Mouse (Mus musculus) liver, embryonic 14.5 days (tissue): ENCODE measurements at regions not wholly inside any gene's neighbourhood (a gene's known extent, or its start where the extent isn't known, plus 50 kb on each side); places are given as distances from the start of the nearest gene placed in this dataset.

Experiments
- ATAC-seq: fragments of 200-750 bp; cut with Nextera tagmentation; 2 replicates; pipeline ENCODE4 v1.8.0; 2017; ENCODE audit warnings: moderate number of reproducible peaks, mild to moderate bottlenecking, moderate library complexity; ENCODE audit not compliant: insufficient read depth
- DNase-seq, 3 experiments: peaks; one replicate each; pipeline ENCODE4 v3.0.0-alpha.2; 2012 to 2013; ENCODE audit warnings: low read depth in 3 of 3, low spot score in 3 of 3
- H3K27ac ChIP-seq: fragments of 300-500 bp; sonication (generic); 2 replicates; pipeline ENCODE4 v1.5.1; 2014; ENCODE audit warnings: moderate library complexity, mild to moderate bottlenecking, control low read depth, inconsistent platforms
- H3K27me3 ChIP-seq: fragments of 300-500 bp; sonication (generic); 2 replicates; pipeline ENCODE4 v1.6.1; 2014; ENCODE audit warnings: mild to moderate bottlenecking, low read length, moderate library complexity; ENCODE audit not compliant: control insufficient read depth, insufficient read depth
- H3K36me3 ChIP-seq: fragments of 300-500 bp; sonication (generic); replicated peaks from 2 replicates; pipeline ENCODE4 v1.6.1; 2014; ENCODE audit warnings: low read depth; ENCODE audit not compliant: control insufficient read depth, insufficient read depth
- H3K4me1 ChIP-seq, 2 experiments: fragments of 200-500 bp in 1 of 2; fragments of 300-500 bp in 1 of 2; sonication (generic) in 1 of 2; replicated peaks; 2 replicates each; pipeline ENCODE4 v1.6.1; 2012 to 2014; ENCODE audit warnings: antibody characterized with exemption in 1 of 2, inconsistent platforms in 1 of 2, low read length in 1 of 2; ENCODE audit not compliant: control insufficient read depth in 2 of 2, insufficient read depth in 2 of 2
- H3K4me2 ChIP-seq: fragments of 300-500 bp; sonication (generic); 2 replicates; pipeline ENCODE4 v1.6.1; 2014; ENCODE audit warnings: low read depth, mild to moderate bottlenecking, control low read depth, moderate library complexity
- H3K4me3 ChIP-seq, 2 experiments: fragments of 200-500 bp in 1 of 2; fragments of 300-500 bp in 1 of 2; sonication (generic) in 1 of 2; 2 replicates each; pipeline ENCODE4 v1.5.1; 2012 to 2014; ENCODE audit warnings: low read depth in 2 of 2, low read length in 2 of 2, mild to moderate bottlenecking in 2 of 2, control low read depth in 1 of 2, inconsistent platforms in 1 of 2, moderate library complexity in 1 of 2; ENCODE audit not compliant: insufficient read depth in 1 of 2
- H3K9ac ChIP-seq: fragments of 300-500 bp; sonication (generic); replicated peaks from 2 replicates; pipeline ENCODE4 v1.6.1; 2014; ENCODE audit warnings: mild to moderate bottlenecking, control low read depth, moderate library complexity
- H3K9me3 ChIP-seq: fragments of 300-500 bp; sonication (generic); 2 replicates; pipeline ENCODE4 v1.6.1; 2016; ENCODE audit warnings: low read length, mixed read lengths; ENCODE audit not compliant: control insufficient read depth
- CTCF ChIP-seq: IDR thresholded peaks from 2 replicates; pipeline ENCODE4 v1.5.1; 2016; ENCODE audit warnings: antibody characterized with exemption, low read depth, control low read depth
- EP300 ChIP-seq: IDR thresholded peaks from 2 replicates; pipeline ENCODE4 v1.6.1; 2016; ENCODE audit warnings: antibody characterized with exemption, low read depth
- WGBS: fragments of 180-500 bp; shearing (Covaris S2); extraction: QIAGEN DNeasy Blood & Tissue Kit; methylation state at CpG from one replicate; pipeline ENCODE4 v1.1.7; 2014; ENCODE audit not compliant: insufficient replicate concordance; 5-methylcytosine and 5-hydroxymethylcytosine counted together

DNA sequence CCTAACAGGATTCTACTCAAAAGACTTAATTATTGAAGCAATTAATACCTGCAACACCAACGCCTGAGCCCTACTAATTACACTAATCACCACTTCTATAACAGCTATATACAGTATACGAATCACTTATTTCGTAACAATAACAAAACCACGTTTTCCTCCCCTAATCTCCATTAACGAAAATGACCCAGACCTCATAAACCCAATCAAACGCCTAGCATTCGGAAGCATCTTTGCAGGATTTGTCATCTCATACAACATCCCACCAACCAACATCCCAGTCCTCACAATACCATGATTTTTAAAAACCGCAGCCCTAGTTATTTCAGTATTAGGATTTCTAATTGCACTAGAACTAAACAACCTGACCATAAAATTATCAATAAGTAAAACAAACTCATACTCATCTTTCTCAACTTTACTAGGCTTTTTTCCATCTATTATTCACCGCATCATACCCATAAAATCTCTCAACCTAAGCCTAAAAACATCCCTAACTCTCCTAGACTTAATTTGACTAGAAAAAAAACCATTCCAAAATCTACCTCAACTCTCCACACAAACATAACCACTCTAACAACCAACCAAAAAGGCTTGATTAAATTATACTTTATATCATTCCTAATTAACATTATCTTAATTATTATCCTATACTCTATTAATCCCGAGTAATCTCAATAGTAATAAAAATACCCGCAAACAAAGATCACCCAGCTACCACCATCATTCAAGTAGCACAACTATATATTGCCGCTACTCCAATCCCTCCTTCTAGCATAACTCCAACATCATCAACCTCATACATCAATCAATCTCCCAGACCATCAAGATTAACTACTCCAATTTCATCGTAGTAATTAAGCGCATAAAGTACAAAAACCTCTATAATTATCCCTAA, 830.9 kb upstream of the Tyrp1 start:
- Histone ChIP-seq H3K4me2 (no peak overlapping the region), H3K27me3 (no peaks in the 10 kb centered on the region), H3K4me3 (no peak overlapping the region), H3K27ac (no peak overlapping the region), H3K9ac (no peak overlapping the region), H3K4me1 (no peaks in the 10 kb centered on the region), H3K36me3 (no peaks in the 10 kb centered on the region), H3K9me3 (no peaks in the 10 kb centered on the region)
- no peak for DNase-seq
- ATAC-seq = peak; percentile 100
- WGBS = 74% methylated on average over 14 of the region's 14 CpGs
- TF ChIP-seq CTCF (no peak), EP300 (no peak)

GRCm38 (mm10) chr4:80003636-80004365, 830.1 kb upstream of the Tyrp1 start:
- ATAC-seq (peak; percentile 75), DNase-seq (no peak)
- Histone ChIP-seq H3K4me1 (no peaks in the 10 kb centered on the region), H3K4me3 (no peak overlapping the region), H3K9me3 (no peaks in the 10 kb centered on the region), H3K27ac (no peak overlapping the region), H3K4me2 (no peak overlapping the region), H3K9ac (no peak overlapping the region), H3K36me3 (no peaks in the 10 kb centered on the region), H3K27me3 (no peaks in the 10 kb centered on the region)
- TF ChIP-seq CTCF = no peak
- 68% methylated on average over 13 of the region's 13 CpGs for WGBS

DNA sequence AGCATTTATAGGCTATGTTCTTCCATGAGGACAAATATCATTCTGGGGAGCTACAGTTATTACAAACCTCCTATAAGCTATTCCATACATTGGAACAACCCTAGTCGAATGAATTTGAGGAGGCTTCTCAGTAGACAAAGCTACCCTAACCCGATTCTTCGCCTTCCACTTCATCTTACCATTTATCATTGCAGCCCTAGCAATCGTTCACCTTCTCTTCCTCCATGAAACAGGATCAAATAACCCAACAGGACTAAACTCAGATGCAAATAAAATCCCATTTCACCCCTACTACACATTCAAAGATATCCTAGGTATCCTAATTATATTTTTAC, 829.6 kb upstream of the Tyrp1 start:
- no peak for ATAC-seq
- Histone ChIP-seq H3K27me3 (no peaks in the 10 kb centered on the region), H3K4me2 (no peak overlapping the region), H3K4me1 (no peaks in the 10 kb centered on the region), H3K27ac (no peak overlapping the region), H3K36me3 (no peaks in the 10 kb centered on the region), H3K9me3 (no peaks in the 10 kb centered on the region), H3K4me3 (no peak overlapping the region), H3K9ac (no peak overlapping the region)
- TF ChIP-seq EP300 (no peak), CTCF (no peak)
- no peak for DNase-seq
- 64% methylated on average over 4 of the region's 4 CpGs for WGBS

DNA sequence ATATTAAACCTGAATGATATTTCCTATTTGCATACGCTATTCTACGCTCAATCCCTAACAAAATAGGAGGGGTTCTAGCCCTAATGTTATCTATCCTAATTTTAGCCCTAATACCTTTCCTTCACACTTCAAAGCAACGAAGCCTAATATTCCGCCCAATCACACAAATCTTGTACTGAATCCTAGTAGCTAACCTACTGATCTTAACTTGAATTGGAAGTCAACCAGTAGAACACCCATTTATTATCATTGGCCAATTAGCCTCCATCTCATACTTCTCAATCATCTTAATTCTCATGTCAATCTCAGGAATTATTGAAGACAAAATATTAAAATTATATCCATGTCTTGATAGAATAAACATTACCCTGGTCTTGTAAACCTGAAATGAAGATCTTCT, 829.1 kb upstream of the Tyrp1 start:
- 74% methylated on average over 4 of the region's 4 CpGs for WGBS
- no peak overlapping the region for H3K27ac ChIP-seq
- H3K4me1 ChIP-seq = no peaks in the 10 kb centered on the region
- H3K36me3 ChIP-seq = no peaks in the 10 kb centered on the region
- H3K9ac ChIP-seq = no peak overlapping the region
- H3K9me3 ChIP-seq = no peaks in the 10 kb centered on the region
- no peak overlapping the region for H3K4me3 ChIP-seq
- no peak for TF ChIP-seq CTCF
- TF ChIP-seq EP300 = no peak
- no peak for ATAC-seq
- no peaks in the 10 kb centered on the region for H3K27me3 ChIP-seq
- no peak for DNase-seq
- H3K4me2 ChIP-seq = no peak overlapping the region

GRCm38 (mm10) chr4:80027876-80028275, 806.0 kb upstream of the Tyrp1 start:
- Histone ChIP-seq H3K4me1 (no peaks in the 10 kb centered on the region), H3K9ac (no peak overlapping the region), H3K4me2 (no peak overlapping the region), H3K4me3 (no peak overlapping the region), H3K36me3 (no peaks in the 10 kb centered on the region), H3K9me3 (no peaks in the 10 kb centered on the region), H3K27ac (no peak overlapping the region), H3K27me3 (no peaks in the 10 kb centered on the region)
- WGBS = 30% methylated on average over 3 of the region's 3 CpGs
- ATAC-seq (no peak), DNase-seq (no peak)
- no peak for TF ChIP-seq CTCF
- no peak for TF ChIP-seq EP300
